Mouse (Mus musculus) intestine, embryonic 14.5 days (tissue): ENCODE results near the gene Mpdu1. TPM values are rescaled to one million over a fixed set of nuclear protein-coding genes. Genes with fewer than 3 reads are reported as not detected.

ENCODE experiments used
- ATAC-seq: fragments of 200-750 bp; cut with Nextera tagmentation; replicated peaks from 2 replicates; pipeline ENCODE4 v1.8.0; 2017; ENCODE audit warnings: low read depth, moderate number of reproducible peaks, moderate TSS enrichment, moderate library complexity; ENCODE audit not compliant: low FRiP score, low TSS enrichment
- DNase-seq: peaks from one replicate; pipeline ENCODE4 v3.0.0-alpha.2; 2018; ENCODE audit warnings: low spot score
- H3K27ac ChIP-seq: fragments of 300-500 bp; sonication (generic); 2 replicates; pipeline ENCODE4 v1.5.1; 2014; ENCODE audit warnings: low read depth, mild to moderate bottlenecking, control low read depth
- H3K27me3 ChIP-seq: fragments of 300-500 bp; sonication (generic); replicated peaks from 2 replicates; pipeline ENCODE4 v1.6.1; 2014; ENCODE audit warnings: low read length, control low read depth; ENCODE audit not compliant: control insufficient read depth, insufficient read depth
- H3K36me3 ChIP-seq: fragments of 300-500 bp; sonication (generic); 2 replicates; pipeline ENCODE4 v1.6.1; 2014; ENCODE audit warnings: low read length, control low read depth; ENCODE audit not compliant: control insufficient read depth, insufficient read depth
- H3K4me1 ChIP-seq: fragments of 300-500 bp; sonication (generic); replicated peaks from 2 replicates; pipeline ENCODE4 v1.6.1; 2014; ENCODE audit warnings: low read length, control low read depth, mixed read lengths; ENCODE audit not compliant: control insufficient read depth, insufficient read depth
- H3K4me2 ChIP-seq: fragments of 300-500 bp; sonication (generic); 2 replicates; pipeline ENCODE4 v1.6.1; 2014; ENCODE audit warnings: low read length
- H3K4me3 ChIP-seq: fragments of 300-500 bp; sonication (generic); 2 replicates; pipeline ENCODE4 v1.5.1; 2014; ENCODE audit warnings: low read depth, low read length, control low read depth, mixed read lengths
- H3K9ac ChIP-seq: fragments of 300-500 bp; sonication (generic); 2 replicates; pipeline ENCODE4 v1.6.1; 2014; ENCODE audit warnings: mild to moderate bottlenecking, low read length
- H3K9me3 ChIP-seq: fragments of 300-500 bp; sonication (generic); 2 replicates; pipeline ENCODE4 v1.6.1; 2016; ENCODE audit warnings: low read length, control low read depth; ENCODE audit not compliant: control insufficient read depth
- WGBS: fragments of 180-500 bp; shearing (Covaris S2); extraction: QIAGEN DNeasy Blood & Tissue Kit; methylation state at CpG from one replicate; pipeline ENCODE4 v1.1.7; 2014; 5-methylcytosine and 5-hydroxymethylcytosine counted together
- polyA plus RNA-seq: library from polyadenylated mRNA; unstranded; fragments of >200 nt; fragmentation: Nextera tagmentation; extraction: Ambion mirVana; gene quantifications from 2 replicates; pipeline ENCODE4 v1.2.1, GENCODE M21; 2014

Mpdu1 gene
- polyA plus RNA-seq: 32.1 and 39.3 TPM in 2 replicates

GRCm38 (mm10) chr11:69662213-69662966 is at the start of gene Mpdu1:
Gene Mpdu1 (minus strand): TSS chr11:69662642.
- Histone ChIP-seq H3K36me3 (peaks cover 67% of the 10 kb centered on the region), H3K4me2 (peak within 1 kb of the TSS; percentile 59), H3K27ac (peak within 1 kb of the TSS; percentile 97), H3K4me1 (peaks cover 12% of the 10 kb centered on the region), H3K9me3 (no peaks in the 10 kb centered on the region), H3K9ac (peak within 1 kb of the TSS; percentile 54), H3K27me3 (no peaks in the 10 kb centered on the region), H3K4me3 (peak within 1 kb of the TSS; percentile 65)
- peak; percentile 90 for ATAC-seq
- WGBS: under 1% methylated on average over 48 of the region's 48 CpGs
- DNase-seq: peak; percentile 98

GRCm38 (mm10) chr11:69711082-69711481 is 48.6 kb upstream of the Mpdu1 start:
- Histone ChIP-seq H3K4me1 (peaks cover 5% of the 10 kb centered on the region), H3K27me3 (no peaks in the 10 kb centered on the region), H3K27ac (no peak overlapping the region), H3K9me3 (no peaks in the 10 kb centered on the region), H3K4me2 (no peak overlapping the region), H3K36me3 (no peaks in the 10 kb centered on the region), H3K4me3 (no peak overlapping the region), H3K9ac (no peak overlapping the region)
- WGBS: 72% methylated on average over 2 of the region's 2 CpGs
- no peak for DNase-seq
- no peak for ATAC-seq

- DNase-seq: no peak
- Histone ChIP-seq H3K27ac (no peak overlapping the region), H3K9me3 (no peaks in the 10 kb centered on the region), H3K27me3 (no peaks in the 10 kb centered on the region), H3K4me3 (no peak overlapping the region), H3K4me1 (no peaks in the 10 kb centered on the region), H3K9ac (no peak overlapping the region), H3K36me3 (no peaks in the 10 kb centered on the region), H3K4me2 (no peak overlapping the region)
- WGBS: 74% methylated on average over 3 of the region's 3 CpGs
- ATAC-seq: no peak
Observed at GRCm38 (mm10) chr11:69710470-69710869, 48.0 kb upstream of the Mpdu1 start.

- WGBS: 58% methylated on average over 11 of the region's 11 CpGs
- H3K4me1 ChIP-seq: no peaks in the 10 kb centered on the region
- no peaks in the 10 kb centered on the region for H3K9me3 ChIP-seq
- no peak overlapping the region for H3K9ac ChIP-seq
- no peak overlapping the region for H3K27ac ChIP-seq
- H3K4me2 ChIP-seq: no peak overlapping the region
- H3K36me3 ChIP-seq: no peaks in the 10 kb centered on the region
- DNase-seq: no peak
- H3K4me3 ChIP-seq: no peak overlapping the region
- no peak for ATAC-seq
- no peaks in the 10 kb centered on the region for H3K27me3 ChIP-seq
Observed at GRCm38 (mm10) chr11:69709554-69710446, 47.4 kb upstream of the Mpdu1 start.

- Histone ChIP-seq H3K4me2 (no peak overlapping the region), H3K27ac (no peak overlapping the region), H3K9me3 (no peaks in the 10 kb centered on the region), H3K27me3 (no peaks in the 10 kb centered on the region), H3K4me3 (no peak overlapping the region), H3K36me3 (no peaks in the 10 kb centered on the region), H3K9ac (no peak overlapping the region), H3K4me1 (no peaks in the 10 kb centered on the region)
- DNase-seq (no peak), ATAC-seq (no peak)
- 71% methylated on average over 3 of the region's 3 CpGs for WGBS
Observed at GRCm38 (mm10) chr11:69708614-69709265, 46.3 kb upstream of the Mpdu1 start.

GRCm38 (mm10) chr11:69707873-69708381 is 45.5 kb upstream of the Mpdu1 start:
- DNase-seq (no peak), ATAC-seq (no peak)
- 81% methylated on average over 4 of the region's 4 CpGs for WGBS
- Histone ChIP-seq H3K9me3 (no peaks in the 10 kb centered on the region), H3K9ac (no peak overlapping the region), H3K27me3 (no peaks in the 10 kb centered on the region), H3K4me1 (no peaks in the 10 kb centered on the region), H3K36me3 (no peaks in the 10 kb centered on the region), H3K27ac (no peak overlapping the region), H3K4me3 (no peak overlapping the region), H3K4me2 (no peak overlapping the region)

GRCm38 (mm10) chr11:69707480-69707847 is 45.0 kb upstream of the Mpdu1 start:
- Histone ChIP-seq H3K27ac (no peak overlapping the region), H3K9me3 (no peaks in the 10 kb centered on the region), H3K9ac (no peak overlapping the region), H3K27me3 (no peaks in the 10 kb centered on the region), H3K4me1 (no peaks in the 10 kb centered on the region), H3K4me2 (no peak overlapping the region), H3K36me3 (no peaks in the 10 kb centered on the region), H3K4me3 (no peak overlapping the region)
- DNase-seq (no peak), ATAC-seq (no peak)
- 85% methylated on average over 4 of the region's 4 CpGs for whole genome bisulfite sequencing

- Histone ChIP-seq H3K4me3 (no peak overlapping the region), H3K9ac (no peak overlapping the region), H3K4me2 (no peak overlapping the region), H3K4me1 (no peaks in the 10 kb centered on the region), H3K9me3 (no peaks in the 10 kb centered on the region), H3K27ac (no peak overlapping the region), H3K36me3 (no peaks in the 10 kb centered on the region), H3K27me3 (no peaks in the 10 kb centered on the region)
- ATAC-seq: no peak
- WGBS: 48% methylated on average over 6 of the region's 6 CpGs
- DNase-seq: no peak
Observed at GRCm38 (mm10) chr11:69706775-69707479, 44.5 kb upstream of the Mpdu1 start.
